Mouse (Mus musculus): ENCODE data around the gene Olfr1367. TPM values are rescaled to one million over a fixed set of nuclear protein-coding genes. Genes with fewer than 3 reads are reported as not detected.
"Not testable (repeated sequence)": the region's sequence is repeated elsewhere in the genome, so short reads cannot be mapped to it uniquely, and the experiment has no call there.

Olfr1367 gene
- polyA plus RNA-seq, 1 experiment from 2014 or later: not detected

GRCm38 (mm10) chr13:21326657-21327211, 20.0 kb upstream of the Olfr1367 start:
- DNase-seq (ENCODE audit: low spot score): peak; percentile 89
- peak overlapping the region; percentile 70 for H3K4me3 ChIP-seq
- H3K9me3 ChIP-seq: no peaks in the 10 kb centered on the region
- WGBS: under 1% methylated on average over 24 of the region's 24 CpGs
- peak overlapping the region; percentile 70 for H3K27ac ChIP-seq
- H3K36me3 ChIP-seq: no peaks in the 10 kb centered on the region
- no peaks in the 10 kb centered on the region for H3K27me3 ChIP-seq (ENCODE audit: insufficient read depth, poor library complexity, severe bottlenecking)
- peaks cover 7% of the 10 kb centered on the region; the same call in 1 of the 2 replicates for H3K4me1 ChIP-seq

GRCm38 (mm10) chr13:21327424-21327823, 19.3 kb upstream of the Olfr1367 start:
- H3K36me3 ChIP-seq: no peaks in the 10 kb centered on the region
- H3K27me3 ChIP-seq (ENCODE audit: insufficient read depth, poor library complexity, severe bottlenecking): no peaks in the 10 kb centered on the region
- H3K9me3 ChIP-seq: no peaks in the 10 kb centered on the region
- H3K4me3 ChIP-seq: peak overlapping the region; percentile 70
- WGBS: under 1% methylated on average over 9 of the region's 9 CpGs
- H3K4me1 ChIP-seq: peaks cover 3% of the 10 kb centered on the region; the same call in 1 of the 2 replicates
- no peak overlapping the region for H3K27ac ChIP-seq
- peak; percentile 76 for DNase-seq (ENCODE audit: low spot score)

GRCm38 (mm10) chr13:21350593-21350992, 3.9 kb downstream of the Olfr1367 start:
- no peak for DNase-seq (ENCODE audit: low spot score)
- no peaks in the 10 kb centered on the region for H3K27me3 ChIP-seq (ENCODE audit: insufficient read depth, poor library complexity, severe bottlenecking)
- H3K36me3 ChIP-seq: no peaks in the 10 kb centered on the region
- no peaks in the 10 kb centered on the region for H3K9me3 ChIP-seq
- H3K4me1 ChIP-seq: no peaks in the 10 kb centered on the region
- H3K4me3 ChIP-seq: no peak overlapping the region
- H3K27ac ChIP-seq: no peak overlapping the region

- H3K36me3 ChIP-seq: peaks cover 11% of the 10 kb centered on the region
- peak within 1 kb of the TSS; percentile 94 for H3K27ac ChIP-seq
- H3K9me3 ChIP-seq: no peaks in the 10 kb centered on the region
- no peaks in the 10 kb centered on the region for H3K27me3 ChIP-seq (ENCODE audit: insufficient read depth, poor library complexity, severe bottlenecking)
- peaks cover 8% of the 10 kb centered on the region for H3K4me1 ChIP-seq
- WGBS: under 1% methylated on average over 29 of the region's 29 CpGs
- peak; percentile 96 for DNase-seq (ENCODE audit: low spot score)
- H3K4me3 ChIP-seq: peak within 1 kb of the TSS; percentile 85
Observed at GRCm38 (mm10) chr13:21362621-21363248, 16.0 kb downstream of the Olfr1367 start, which contains the start of gene Zscan12. Gene Zscan12, plus strand, starts transcription at chr13:21362820.

GRCm38 (mm10) chr13:21363719-21364118, 17.0 kb downstream of the Olfr1367 start:
- DNase-seq (ENCODE audit: low spot score): peak; percentile 76
- no peak overlapping the region for H3K27ac ChIP-seq
- H3K4me3 ChIP-seq: peak overlapping the region; percentile 85
- peaks cover 8% of the 10 kb centered on the region for H3K4me1 ChIP-seq
- H3K27me3 ChIP-seq (ENCODE audit: insufficient read depth, poor library complexity, severe bottlenecking): no peaks in the 10 kb centered on the region
- no peaks in the 10 kb centered on the region for H3K9me3 ChIP-seq
- peaks cover 20% of the 10 kb centered on the region for H3K36me3 ChIP-seq
- 66% methylated on average over 12 of the region's 12 CpGs for WGBS

- Histone ChIP-seq H3K27ac (no peak overlapping the region), H3K36me3 (peaks cover 43% of the 10 kb centered on the region), H3K4me3 (no peak overlapping the region), H3K9me3 (no peaks in the 10 kb centered on the region), H3K27me3 (ENCODE audit: insufficient read depth, poor library complexity, severe bottlenecking) (no peaks in the 10 kb centered on the region), H3K4me1 (peaks cover 8% of the 10 kb centered on the region)
- DNase-seq (ENCODE audit: low spot score): no peak
- 52% methylated on average over 6 of the region's 6 CpGs for WGBS
Observed at GRCm38 (mm10) chr13:21366635-21367034, 19.9 kb downstream of the Olfr1367 start.

- no peak for DNase-seq (ENCODE audit: low spot score)
- Histone ChIP-seq H3K9me3 (no peaks in the 10 kb centered on the region), H3K36me3 (peaks cover 32% of the 10 kb centered on the region), H3K27ac (no peak overlapping the region), H3K4me1 (peaks cover 10% of the 10 kb centered on the region), H3K4me3 (no peak overlapping the region), H3K27me3 (ENCODE audit: insufficient read depth, poor library complexity, severe bottlenecking) (no peaks in the 10 kb centered on the region)
- 82% methylated on average over 2 of the region's 2 CpGs for whole genome bisulfite sequencing
Observed at GRCm38 (mm10) chr13:21372700-21373099, 26.0 kb downstream of the Olfr1367 start.

- no peaks in the 10 kb centered on the region for H3K9me3 ChIP-seq
- peaks cover 10% of the 10 kb centered on the region for H3K4me1 ChIP-seq
- H3K4me3 ChIP-seq: no peak overlapping the region
- H3K27me3 ChIP-seq (ENCODE audit: insufficient read depth, poor library complexity, severe bottlenecking): no peaks in the 10 kb centered on the region
- 80% methylated on average over 2 of the region's 2 CpGs for WGBS
- H3K27ac ChIP-seq: no peak overlapping the region
- no peak for DNase-seq (ENCODE audit: low spot score)
- H3K36me3 ChIP-seq: no peaks in the 10 kb centered on the region
Observed at GRCm38 (mm10) chr13:21377773-21378172, 31.1 kb downstream of the Olfr1367 start.

- Histone ChIP-seq H3K4me3 (no peak overlapping the region), H3K9me3 (no peaks in the 10 kb centered on the region), H3K4me1 (no peaks in the 10 kb centered on the region), H3K27ac (no peak overlapping the region), H3K36me3 (peaks cover 88% of the 10 kb centered on the region), H3K27me3 (ENCODE audit: insufficient read depth, poor library complexity, severe bottlenecking) (no peaks in the 10 kb centered on the region)
- 91% methylated on average over 1 of the region's 1 CpGs for WGBS
- DNase-seq (ENCODE audit: low spot score): no peak
Observed at GRCm38 (mm10) chr13:21395211-21395610, 48.5 kb downstream of the Olfr1367 start.

GRCm38 (mm10) chr13:21395623-21396022, 48.9 kb downstream of the Olfr1367 start:
- no peaks in the 10 kb centered on the region for H3K9me3 ChIP-seq
- H3K36me3 ChIP-seq: peaks cover 86% of the 10 kb centered on the region
- H3K4me3 ChIP-seq: no peak overlapping the region
- no peak for DNase-seq (ENCODE audit: low spot score)
- WGBS: 95% methylated on average over 6 of the region's 6 CpGs
- no peaks in the 10 kb centered on the region for H3K27me3 ChIP-seq (ENCODE audit: insufficient read depth, poor library complexity, severe bottlenecking)
- no peaks in the 10 kb centered on the region for H3K4me1 ChIP-seq
- H3K27ac ChIP-seq: no peak overlapping the region

- peaks cover 82% of the 10 kb centered on the region for H3K36me3 ChIP-seq
Observed at GRCm38 (mm10) chr13:21396048-21396447, 49.3 kb downstream of the Olfr1367 start.

GRCm38 (mm10) chr13:21397486-21397885, 50.8 kb downstream of the Olfr1367 start:
- no peaks in the 10 kb centered on the region for H3K9me3 ChIP-seq

More at GRCm38 (mm10) chr13:21396048-21396447, 49.3 kb downstream of the Olfr1367 start:
- not testable (repeated sequence) for H3K27ac ChIP-seq; H3K4me1 ChIP-seq; DNase-seq (ENCODE audit: low spot score); H3K27me3 ChIP-seq (ENCODE audit: insufficient read depth, poor library complexity, severe bottlenecking); H3K4me3 ChIP-seq; H3K9me3 ChIP-seq
- WGBS: 86% methylated on average over 18 of the region's 18 CpGs

More at GRCm38 (mm10) chr13:21397486-21397885, 50.8 kb downstream of the Olfr1367 start:
- Histone ChIP-seq H3K27me3 (ENCODE audit: insufficient read depth, poor library complexity, severe bottlenecking) (no peaks in the 10 kb centered on the region), H3K27ac (no peak overlapping the region), H3K36me3 (peaks cover 67% of the 10 kb centered on the region), H3K4me1 (peaks cover 9% of the 10 kb centered on the region), H3K4me3 (no peak overlapping the region)
- DNase-seq (ENCODE audit: low spot score): no peak
- WGBS: 89% methylated on average over 2 of the region's 2 CpGs
